Mouse (Mus musculus): ENCODE measurements at regions not wholly inside any gene's neighbourhood (a gene's known extent, or its start where the extent isn't known, plus 50 kb on each side); places are given as distances from the start of the nearest gene placed in this dataset.

- no peak for DNase-seq (ENCODE audit: low read depth, low spot score)
Measured at GRCm38 (mm10) chr3:150109561-150109960, 1119.2 kb upstream of the Adgrl2 start.

- DNase-seq (ENCODE audit: low read depth, low spot score): no peak
Measured at GRCm38 (mm10) chr3:150112231-150112630, 1121.9 kb upstream of the Adgrl2 start.

GRCm38 (mm10) chr3:150119866-150120265, 1129.5 kb upstream of the Adgrl2 start:
- DNase-seq (ENCODE audit: low read depth, low spot score): no peak

GRCm38 (mm10) chr3:150146635-150147034, 1156.3 kb upstream of the Adgrl2 start:
- no peak for DNase-seq (ENCODE audit: low read depth, low spot score)

GRCm38 (mm10) chr3:150151152-150151822, 1160.9 kb upstream of the Adgrl2 start:
- DNase-seq (ENCODE audit: low read depth, low spot score): no peak

- DNase-seq (ENCODE audit: low read depth, low spot score): no peak
Measured at GRCm38 (mm10) chr3:150151823-150152158, 1161.4 kb upstream of the Adgrl2 start.

GRCm38 (mm10) chr3:150152893-150153292, 1162.5 kb upstream of the Adgrl2 start:
- no peak for DNase-seq (ENCODE audit: low read depth, low spot score)

GRCm38 (mm10) chr3:150185807-150186206, 1195.5 kb upstream of the Adgrl2 start:
- no peak for DNase-seq (ENCODE audit: low read depth, low spot score)

- DNase-seq (ENCODE audit: low read depth, low spot score): no peak
Measured at GRCm38 (mm10) chr3:150193132-150193531, 1202.8 kb upstream of the Adgrl2 start.

GRCm38 (mm10) chr3:150198492-150198891, 1208.1 kb upstream of the Adgrl2 start:
- no peak for DNase-seq (ENCODE audit: low read depth, low spot score)

GRCm38 (mm10) chr3:150205902-150206301, 1215.5 kb upstream of the Adgrl2 start:
- no peak for DNase-seq (ENCODE audit: low read depth, low spot score)

- no peak for DNase-seq (ENCODE audit: low read depth, low spot score)
Measured at GRCm38 (mm10) chr3:150233279-150233678, 1204.4 kb upstream of the Adgrl4 start.

GRCm38 (mm10) chr3:150236946-150237600, 1200.6 kb upstream of the Adgrl4 start:
- peak; percentile 3 for DNase-seq (ENCODE audit: low read depth, low spot score)

GRCm38 (mm10) chr3:150275038-150275437, 1162.6 kb upstream of the Adgrl4 start:
- DNase-seq (ENCODE audit: low read depth, low spot score): no peak

GRCm38 (mm10) chr3:150296057-150296710, 1141.5 kb upstream of the Adgrl4 start:
- DNase-seq (ENCODE audit: low read depth, low spot score): no peak

- DNase-seq (ENCODE audit: low read depth, low spot score): no peak
Measured at GRCm38 (mm10) chr3:150328811-150329210, 1108.9 kb upstream of the Adgrl4 start.

GRCm38 (mm10) chr3:150352139-150352725, 1085.5 kb upstream of the Adgrl4 start:
- no peak for DNase-seq (ENCODE audit: low read depth, low spot score)

- DNase-seq (ENCODE audit: low read depth, low spot score): no peak
Measured at GRCm38 (mm10) chr3:150365766-150366165, 1071.9 kb upstream of the Adgrl4 start.

GRCm38 (mm10) chr3:150384996-150385627, 1052.6 kb upstream of the Adgrl4 start:
- DNase-seq (ENCODE audit: low read depth, low spot score): peak; percentile 82

GRCm38 (mm10) chr3:150401694-150402301, 1035.9 kb upstream of the Adgrl4 start:
- peak; percentile 26 for DNase-seq (ENCODE audit: low read depth, low spot score)

GRCm38 (mm10) chr3:150406086-150406485, 1031.6 kb upstream of the Adgrl4 start:
- no peak for DNase-seq (ENCODE audit: low read depth, low spot score)

GRCm38 (mm10) chr3:150415277-150415676, 1022.4 kb upstream of the Adgrl4 start:
- no peak for DNase-seq (ENCODE audit: low read depth, low spot score)

Data from 3T3-L1 (cell line).